Mouse (Mus musculus) thymus, postnatal 4 days (tissue): ENCODE results near the gene Coq10b.
"Not testable (repeated sequence)": the region's sequence is repeated elsewhere in the genome, so short reads cannot be mapped to it uniquely, and the experiment has no call there.

ENCODE experiments used
- DNase-seq: peaks from one replicate; pipeline ENCODE4 v3.0.0; 2021

Coq10b gene

GRCm38 (mm10) chr1:55058383-55058782 lies 5.8 kb downstream of the Coq10b start:
- DNase-seq = not testable (repeated sequence)

DNA sequence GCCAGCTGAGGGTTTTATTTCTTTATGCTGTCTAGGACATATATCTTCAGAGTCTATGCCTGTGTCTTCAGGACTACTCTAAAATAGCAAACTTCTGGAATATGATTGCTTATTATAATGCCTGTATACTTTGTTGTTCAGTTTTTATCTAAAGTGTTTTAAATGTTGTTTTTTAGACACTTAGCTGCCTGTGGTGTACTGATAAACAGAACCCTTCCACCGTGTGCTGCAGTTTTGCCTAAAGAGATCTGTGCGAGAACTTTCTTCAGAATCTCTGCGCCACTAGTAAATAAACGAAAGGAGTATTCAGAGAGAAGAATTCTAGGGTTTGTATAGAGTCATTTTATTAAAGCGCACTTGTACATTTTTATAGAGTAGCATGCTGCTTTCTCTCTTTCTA lies 8.5 kb downstream of the Coq10b start:
- DNase-seq = no peak

GRCm38 (mm10) chr1:55061772-55062171 lies 9.2 kb downstream of the Coq10b start:
- no peak for DNase-seq

DNA sequence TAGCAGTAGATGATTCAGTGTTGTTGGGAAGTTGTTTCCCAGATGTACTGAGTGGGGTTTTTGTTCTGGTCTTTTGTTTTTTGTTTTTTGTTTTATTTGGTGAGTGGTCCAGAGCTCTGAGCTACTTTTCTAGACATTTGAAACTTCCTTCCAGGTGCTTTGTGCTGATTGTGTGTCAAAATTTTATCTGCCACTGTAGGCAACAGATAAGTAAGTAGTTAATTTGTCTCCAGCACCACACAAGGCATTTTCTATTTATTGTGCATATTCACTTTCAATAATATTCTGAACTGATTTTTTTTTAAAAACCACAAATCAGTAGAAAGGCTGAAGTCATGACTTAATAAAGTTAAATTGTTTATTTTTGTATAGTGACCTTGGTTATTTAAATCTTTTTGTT lies 19.8 kb downstream of the Coq10b start:
- DNase-seq = not testable (repeated sequence)

DNA sequence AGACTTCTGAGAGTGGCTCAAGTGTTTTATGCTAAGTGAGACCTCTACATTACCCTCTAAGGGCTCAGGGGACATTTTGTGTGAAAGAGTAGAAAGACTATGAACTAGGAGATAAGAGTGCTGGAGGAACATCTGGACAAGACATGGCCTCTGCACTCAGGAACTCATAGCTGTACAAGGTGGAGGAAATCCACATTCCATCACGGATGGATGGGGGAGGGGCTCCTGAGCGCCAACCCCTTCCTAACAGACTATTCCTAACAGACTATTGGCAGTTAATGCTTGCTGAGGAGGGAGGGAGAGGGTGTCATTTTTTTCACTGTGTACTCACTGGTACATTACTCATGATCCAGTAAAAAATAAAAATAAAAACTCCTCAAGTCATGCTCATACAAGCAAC lies 22.2 kb downstream of the Coq10b start:
- DNase-seq = no peak

DNA sequence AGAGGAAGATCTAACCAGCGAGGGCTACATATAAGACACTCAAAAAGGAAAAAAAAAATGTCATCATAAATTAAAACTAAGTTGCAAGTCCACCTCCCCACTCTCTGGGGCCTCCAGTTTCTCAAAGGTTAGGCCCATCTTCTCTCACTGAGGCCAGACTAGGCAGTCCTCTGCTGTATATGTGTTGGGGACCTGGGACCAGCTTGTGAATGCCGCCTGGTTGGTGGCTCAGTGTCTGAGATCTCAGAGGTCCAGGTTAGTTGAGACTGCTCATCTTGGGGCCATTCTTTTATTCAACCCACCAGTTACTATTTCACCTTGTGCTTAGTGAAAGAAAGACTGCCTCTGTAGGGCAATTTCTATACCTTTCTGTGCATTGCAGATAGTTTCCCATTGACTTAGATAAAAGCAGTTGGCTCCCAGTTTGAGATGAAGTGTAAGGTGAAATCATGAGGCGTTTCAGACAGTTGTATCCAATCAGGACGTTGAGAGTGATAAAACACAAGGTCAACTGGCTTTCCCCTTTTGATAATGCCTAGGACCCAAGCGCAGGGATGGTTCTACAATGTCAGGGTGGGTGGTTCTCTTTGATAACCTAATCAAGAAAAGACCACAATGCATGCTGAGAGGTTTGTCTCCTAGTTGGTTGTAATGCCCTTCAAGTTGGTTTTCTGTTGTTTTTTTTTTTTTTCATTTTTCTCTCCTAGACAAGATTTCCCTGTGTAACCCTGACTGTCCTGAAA lies 23.3 kb downstream of the Coq10b start:
- DNase-seq = no peak

- DNase-seq = no peak
Measured at GRCm38 (mm10) chr1:55076395-55076743, 23.8 kb downstream of the Coq10b start.

- DNase-seq = no peak
Measured at GRCm38 (mm10) chr1:55076849-55077516, 24.4 kb downstream of the Coq10b start.

GRCm38 (mm10) chr1:55079677-55080076 lies 27.1 kb downstream of the Coq10b start:
- no peak for DNase-seq

DNA sequence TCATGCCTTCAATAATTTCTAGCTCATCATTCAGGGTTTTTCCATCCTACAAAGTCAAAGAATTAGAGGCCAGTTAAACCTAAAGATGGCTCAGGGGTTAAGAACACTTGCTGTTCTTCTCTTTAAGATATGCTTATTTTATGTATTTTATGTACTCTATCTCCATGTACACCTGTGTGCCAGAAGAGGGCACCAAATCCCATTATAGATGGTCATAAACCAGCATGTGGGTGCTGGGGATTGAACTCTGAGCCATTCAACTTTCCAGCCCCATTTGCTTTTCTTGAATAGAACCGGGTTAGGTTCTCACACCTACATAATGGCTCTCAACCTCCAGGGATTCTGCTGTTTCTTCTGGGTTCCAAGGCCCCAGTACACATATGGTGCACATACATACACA lies 29.5 kb downstream of the Coq10b start:
- DNase-seq = no peak

- DNase-seq = no peak
Measured at GRCm38 (mm10) chr1:55085781-55086366, 33.3 kb downstream of the Coq10b start.

DNA sequence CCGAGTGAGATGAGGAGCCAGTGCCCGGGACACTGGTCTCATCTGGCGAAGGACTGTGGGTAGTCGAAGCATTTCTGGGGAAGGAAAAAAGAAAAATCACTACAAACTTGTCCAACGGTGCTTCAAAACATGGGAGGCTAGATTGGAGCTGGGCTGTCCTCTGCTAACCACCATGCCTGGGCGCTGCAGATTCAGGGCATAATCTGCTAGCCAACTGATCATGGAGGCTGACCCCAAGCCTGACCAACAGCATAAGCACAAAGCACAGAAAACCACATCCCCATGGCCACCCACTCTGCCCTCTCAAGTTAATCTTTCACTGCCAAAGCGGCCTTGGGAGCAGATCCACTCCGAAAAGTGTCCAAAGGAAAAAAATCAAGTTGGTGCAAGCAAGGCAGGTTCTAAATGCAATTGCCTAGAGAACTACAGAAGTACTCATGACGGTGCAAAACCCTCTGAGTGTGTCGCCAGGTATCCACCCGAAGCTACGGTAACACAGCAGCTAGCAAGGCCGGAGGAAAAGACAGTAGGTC lies 34.4 kb downstream of the Coq10b start:
- DNase-seq = no peak

DNA sequence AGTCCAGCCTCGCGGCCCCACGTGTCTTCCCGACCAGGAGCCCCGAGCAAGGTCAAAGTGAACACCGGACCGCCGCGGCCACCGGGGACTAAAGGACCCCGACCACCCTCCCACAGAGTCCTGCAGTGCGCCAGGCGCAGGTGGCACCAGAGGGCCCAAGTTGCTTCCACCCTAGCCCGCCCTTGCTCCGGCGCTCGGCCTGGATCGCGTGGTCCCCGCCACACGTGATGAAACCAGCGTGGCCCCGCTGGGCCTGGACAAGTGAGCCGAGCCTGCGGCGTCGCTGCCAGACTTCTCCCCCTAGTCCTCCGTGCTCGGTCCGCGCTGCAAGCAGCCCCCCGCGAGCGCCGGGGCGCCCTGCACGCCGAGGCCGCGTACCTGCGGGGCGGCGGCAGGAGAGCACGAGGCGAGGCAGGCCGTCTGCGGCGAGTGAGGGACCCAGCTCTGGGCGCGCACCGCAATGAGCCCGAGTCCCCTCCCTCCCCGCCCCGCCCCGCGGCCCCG lies 34.9 kb downstream of the Coq10b start:
- DNase-seq = no peak

- DNase-seq = peak; percentile 98
Measured at GRCm38 (mm10) chr1:55087932-55088610, 35.5 kb downstream of the Coq10b start, which contains the start of the genes Hspe1 and Hspd1. Gene Hspe1 (plus strand): TSS chr1:55088132. Gene Hspd1 (minus strand): TSS chr1:55088243.

DNA sequence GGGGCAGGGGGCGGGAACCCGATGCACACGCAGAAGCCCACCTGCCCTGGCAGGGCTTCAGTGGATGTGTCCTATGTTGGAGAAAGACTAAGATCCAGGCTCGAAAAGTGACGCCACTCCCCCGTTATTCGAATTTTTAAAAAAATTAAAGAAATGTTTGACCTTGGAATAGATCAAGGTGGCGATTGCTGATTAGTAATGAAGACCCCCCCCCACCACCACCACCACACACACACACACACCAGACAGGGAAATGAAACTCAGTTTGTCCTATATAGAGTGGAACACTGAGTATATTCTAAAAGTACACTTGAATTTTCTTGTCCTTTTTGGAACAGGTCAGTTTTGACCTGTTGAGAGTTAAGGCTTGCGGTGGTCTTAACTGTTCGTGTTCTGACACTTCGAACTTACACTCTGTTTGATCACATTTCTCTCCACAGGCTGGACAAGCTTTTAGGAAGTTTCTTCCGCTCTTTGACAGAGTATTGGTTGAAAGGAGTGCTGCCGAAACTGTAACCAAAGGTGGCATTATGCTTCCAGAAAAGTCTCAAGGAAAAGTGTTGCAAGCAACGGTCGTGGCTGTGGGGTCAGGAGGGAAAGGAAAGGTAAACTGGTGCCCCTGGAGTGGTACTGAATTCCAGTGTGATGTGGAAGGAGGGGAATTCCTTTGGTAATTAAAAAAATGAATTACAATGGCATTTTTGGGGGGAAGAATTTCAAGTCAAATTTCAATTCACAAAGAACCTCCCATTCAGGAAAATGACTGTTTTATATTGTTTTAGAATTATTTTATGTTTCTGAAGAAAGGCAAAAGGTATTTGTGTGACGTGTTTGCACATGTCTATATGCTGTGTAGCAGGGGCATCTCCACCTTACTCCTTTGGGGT lies 36.3 kb downstream of the Coq10b start:
- no peak for DNase-seq

DNA sequence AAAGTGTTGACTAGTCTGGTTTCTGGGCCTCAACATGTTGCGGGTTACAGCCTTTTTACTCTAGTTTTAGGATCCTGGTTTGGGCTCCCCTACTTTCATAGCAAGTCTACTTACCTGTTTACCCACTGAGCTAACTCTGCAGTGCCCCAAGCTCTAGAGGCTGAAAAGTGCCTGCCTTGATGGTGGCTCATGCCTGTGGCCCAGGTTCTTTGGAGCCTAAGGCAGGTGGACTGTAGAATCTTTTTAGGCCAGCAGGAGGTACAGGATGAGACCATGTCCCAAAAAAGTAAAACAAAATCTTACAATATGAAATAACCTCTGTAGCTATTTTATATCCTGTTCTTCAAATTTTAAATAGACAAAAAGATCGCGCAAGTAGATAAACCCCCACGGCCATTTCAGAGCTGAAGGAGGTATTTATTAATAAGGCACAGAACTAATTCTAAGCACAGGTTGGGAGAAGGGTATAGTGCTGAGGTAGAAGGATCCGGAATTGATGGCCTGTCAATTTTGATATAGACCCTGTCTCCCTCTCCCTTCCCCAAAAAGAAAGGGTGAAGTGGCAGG lies 37.0 kb downstream of the Coq10b start:
- DNase-seq = no peak

DNA sequence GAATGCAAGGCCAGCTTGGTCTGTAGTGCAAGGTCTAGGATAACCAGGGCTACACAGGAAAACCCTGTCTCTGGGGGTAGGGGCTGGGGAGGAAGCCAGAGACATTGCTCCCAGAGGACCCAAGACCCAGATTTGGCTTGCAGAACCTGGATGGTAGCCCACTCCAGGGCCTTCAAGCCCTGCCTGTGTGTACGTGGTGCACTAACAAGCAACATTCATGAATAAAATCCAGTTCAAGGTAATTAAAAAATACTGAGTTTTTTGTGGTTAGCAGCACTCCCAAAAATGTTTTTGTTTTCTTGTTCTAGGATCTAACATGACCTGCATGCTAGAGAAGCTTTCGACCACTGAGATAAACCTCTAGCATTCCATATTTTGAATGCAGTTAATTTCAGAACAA lies 39.5 kb downstream of the Coq10b start:
- DNase-seq = no peak

- DNase-seq = no peak
Measured at GRCm38 (mm10) chr1:55092469-55092868, 39.9 kb downstream of the Coq10b start.

DNA sequence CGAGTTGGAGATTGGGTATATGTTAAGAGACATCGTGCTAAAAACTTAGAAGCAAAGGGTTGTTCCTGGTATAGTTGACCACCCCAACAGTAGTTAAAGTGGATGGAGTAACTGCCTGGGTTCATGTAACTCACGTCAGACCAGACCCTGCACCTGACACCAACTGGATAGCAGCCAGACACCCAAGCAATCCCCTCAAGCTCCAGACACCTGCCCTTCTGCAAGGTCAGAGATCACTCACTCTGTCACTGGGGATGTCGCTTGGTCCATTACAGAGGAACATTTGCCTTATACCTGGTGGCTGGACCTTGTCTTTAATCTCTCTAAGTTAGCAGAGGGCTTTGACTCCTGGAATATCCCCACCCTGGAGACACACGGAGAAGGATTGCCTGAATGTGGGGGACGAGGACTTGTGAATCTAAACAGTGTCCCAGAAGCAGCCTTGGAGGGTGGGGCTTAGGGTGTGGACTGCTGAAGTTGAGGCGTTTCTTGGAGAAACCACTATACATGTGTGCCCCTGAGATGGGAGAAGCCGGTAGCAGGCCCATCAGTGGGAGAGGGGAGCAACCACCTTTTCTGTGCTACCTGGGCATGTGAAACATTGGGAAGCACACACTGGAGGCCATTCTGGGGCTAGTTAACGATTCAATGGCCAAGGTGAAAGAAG lies 54.5 kb downstream of the Coq10b start:
- no peak for DNase-seq

DNA sequence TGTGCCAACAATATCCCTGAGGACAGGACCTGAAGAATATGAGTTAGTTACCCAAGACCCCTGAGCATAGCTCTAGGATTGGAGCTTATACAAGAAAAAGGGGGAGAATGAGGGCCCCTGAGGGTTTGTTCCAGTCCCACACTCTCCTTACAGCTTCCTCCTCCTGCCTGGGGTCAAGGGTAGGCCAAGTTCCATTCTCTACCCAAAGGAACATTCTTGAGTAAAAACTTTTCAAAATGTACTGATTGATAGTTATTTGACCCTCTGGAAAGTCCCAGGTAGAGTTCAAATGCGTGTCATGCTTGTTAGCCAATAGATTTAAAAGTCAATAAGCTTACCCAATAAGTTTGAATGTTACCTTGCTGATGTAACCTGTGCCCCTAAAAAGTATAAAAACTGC lies 55.1 kb downstream of the Coq10b start:
- DNase-seq = no peak

- no peak for DNase-seq
Measured at GRCm38 (mm10) chr1:55108473-55108872, 55.9 kb downstream of the Coq10b start.
